Mouse (Mus musculus) adrenal gland, postnatal 0 days (tissue): ENCODE results near the gene Hrk. TPM values are rescaled to one million over a fixed set of nuclear protein-coding genes. Genes with fewer than 3 reads are reported as not detected.

Experiments used
- polyA plus RNA-seq: library from polyadenylated mRNA; unstranded; fragments of >200 nt; fragmentation: Nextera tagmentation; extraction: Ambion mirVana; gene quantifications from 2 replicates; pipeline ENCODE4 v1.2.1, GENCODE M21; 2015

Gene Hrk
- polyA plus RNA-seq: 1.2 and 3.9 TPM in 2 replicates

DNA sequence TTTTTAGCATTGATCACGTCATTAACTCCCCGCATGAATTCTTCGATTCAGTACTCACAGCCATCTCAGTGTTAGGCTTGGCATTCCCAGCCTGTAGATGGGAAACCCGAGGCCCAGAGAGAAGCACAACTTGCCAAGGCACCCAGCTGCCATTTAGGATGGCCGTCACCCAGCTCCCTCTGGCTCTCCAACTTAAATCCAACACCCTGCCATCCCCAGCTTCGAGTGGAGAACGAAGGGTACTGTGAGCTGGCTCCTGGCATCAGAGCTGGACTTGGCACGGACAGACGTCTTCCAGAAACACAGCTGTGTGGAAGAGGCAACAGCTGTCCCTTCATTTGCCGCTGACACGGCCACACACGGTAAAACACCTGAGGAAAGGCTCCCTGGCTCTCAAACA lies at the start of gene Hrk:
TSS of gene Hrk (plus strand) at position 68 of the 400 bp plus-strand sequence.

DNA sequence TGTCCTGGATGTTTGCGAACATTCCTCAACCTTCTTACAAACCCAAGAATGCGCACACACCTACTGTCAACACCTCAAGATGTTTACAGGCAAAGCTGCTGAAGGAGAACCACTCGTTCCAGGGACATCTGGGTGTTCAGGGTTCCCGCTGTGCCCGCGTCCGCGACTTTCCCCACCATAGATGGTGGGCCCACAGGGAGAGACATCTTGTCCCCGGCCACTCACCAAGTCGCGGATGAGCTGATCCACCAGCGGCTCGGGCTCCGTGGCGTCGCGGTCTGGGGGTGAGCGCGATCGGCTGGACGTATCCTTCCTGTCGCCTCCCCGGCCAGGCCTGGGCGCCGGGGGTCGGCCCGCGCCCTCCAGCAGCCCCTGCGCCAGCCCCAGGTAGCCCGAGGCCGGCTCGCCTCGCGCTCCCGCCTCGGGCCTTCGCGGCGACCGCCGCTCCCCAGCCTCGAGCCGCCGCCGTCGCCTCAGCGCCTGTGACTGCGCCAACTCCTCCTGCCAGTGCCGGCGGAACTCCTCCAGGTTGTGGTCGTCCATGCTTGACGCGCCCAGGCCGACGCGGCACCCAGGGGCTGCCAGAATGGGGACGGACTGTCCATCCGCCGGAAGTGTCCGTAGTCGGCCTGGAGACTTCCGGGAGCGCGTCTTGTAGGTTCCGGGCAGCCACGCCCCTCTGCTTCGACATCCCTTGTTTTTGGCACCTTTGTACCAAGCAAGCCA lies 9.4 kb upstream of the Hrk start, which contains the start of gene Fbxw8:
TSS of gene Fbxw8 (minus strand) at position 626 of the 726 bp plus-strand sequence.

Other genes starting within 250 kb of the Hrk start
- gene Fbxo21, start 187.9 kb upstream of the Hrk start, polyA plus RNA-seq: 39.8 and 63.5 TPM in 2 replicates
- gene Tesc, start 136.9 kb upstream of the Hrk start, polyA plus RNA-seq: 90.8 and 137 TPM in 2 replicates
- 17.7 and 19.2 TPM in 2 replicates for gene Fbxw8, start 9.2 kb upstream of the Hrk start, polyA plus RNA-seq
- 1.3 and 1.5 TPM in 2 replicates for gene Rnft2, start 80.5 kb downstream of the Hrk start, polyA plus RNA-seq
- gene 2410131K14Rik, start 80.6 kb downstream of the Hrk start, polyA plus RNA-seq: 5.6 and 5.9 TPM in 2 replicates